Mouse (Mus musculus) ES-Bruce4 (cell line): ENCODE data around the gene Fam129c. TPM values are rescaled to one million over a fixed set of nuclear protein-coding genes. Genes with fewer than 3 reads are reported as not detected.

Experiments used
- H3K27ac ChIP-seq: 2 replicates; pipeline ENCODE4 v1.5.1; 2012; ENCODE audit warnings: low read length, inconsistent platforms; ENCODE audit not compliant: insufficient read depth
- H3K27me3 ChIP-seq: 2 replicates; pipeline ENCODE4 v1.6.1; 2012; ENCODE audit warnings: mild to moderate bottlenecking, low read length, inconsistent platforms; ENCODE audit not compliant: control insufficient read depth, poor library complexity, insufficient read depth, severe bottlenecking
- H3K36me3 ChIP-seq: 2 replicates; pipeline ENCODE4 v1.6.1; 2012; ENCODE audit warnings: inconsistent platforms, mild to moderate bottlenecking, low read length, moderate library complexity; ENCODE audit not compliant: control insufficient read depth, poor library complexity, insufficient read depth, severe bottlenecking
- H3K4me1 ChIP-seq: one replicate; pipeline ENCODE4 v1.8.1; 2011; ENCODE audit warnings: low read length; ENCODE audit not compliant: control insufficient read depth, insufficient read depth
- H3K4me3 ChIP-seq: 2 replicates; pipeline ENCODE4 v1.5.1; 2011; ENCODE audit warnings: low read depth, mild to moderate bottlenecking, low read length
- H3K9ac ChIP-seq: 2 replicates; pipeline ENCODE4 v1.6.1; 2012; ENCODE audit warnings: low read depth, mild to moderate bottlenecking, inconsistent platforms; ENCODE audit not compliant: poor library complexity, severe bottlenecking
- H3K9me3 ChIP-seq: replicated peaks from 2 replicates; pipeline ENCODE4 v1.6.1; 2012; ENCODE audit warnings: mild to moderate bottlenecking, low read length, inconsistent platforms; ENCODE audit not compliant: control insufficient read depth, poor library complexity, insufficient read depth, severe bottlenecking
- CTCF ChIP-seq: IDR thresholded peaks from one replicate; pipeline ENCODE4 v1.8.1; 2011; ENCODE audit warnings: low read depth, low read length
- EP300 ChIP-seq: IDR thresholded peaks from 2 replicates; pipeline ENCODE4 v1.6.1; 2011; ENCODE audit warnings: low read depth, low read length; ENCODE audit not compliant: insufficient read depth
- POLR2A ChIP-seq: IDR thresholded peaks from one replicate; pipeline ENCODE4 v1.8.1; 2011; ENCODE audit warnings: low read length; ENCODE audit not compliant: insufficient read depth
- polyA plus RNA-seq: library from polyadenylated mRNA; stranded (reverse); fragments of >200 nt; gene quantifications from 2 replicates; pipeline ENCODE4 v1.2.4, GENCODE M21; 2011; ENCODE audit warnings: low read depth; ENCODE audit not compliant: missing spikeins, insufficient read depth, insufficient read length

The Fam129c gene
- polyA plus RNA-seq, 1 experiment: 6.4 TPM

DNA sequence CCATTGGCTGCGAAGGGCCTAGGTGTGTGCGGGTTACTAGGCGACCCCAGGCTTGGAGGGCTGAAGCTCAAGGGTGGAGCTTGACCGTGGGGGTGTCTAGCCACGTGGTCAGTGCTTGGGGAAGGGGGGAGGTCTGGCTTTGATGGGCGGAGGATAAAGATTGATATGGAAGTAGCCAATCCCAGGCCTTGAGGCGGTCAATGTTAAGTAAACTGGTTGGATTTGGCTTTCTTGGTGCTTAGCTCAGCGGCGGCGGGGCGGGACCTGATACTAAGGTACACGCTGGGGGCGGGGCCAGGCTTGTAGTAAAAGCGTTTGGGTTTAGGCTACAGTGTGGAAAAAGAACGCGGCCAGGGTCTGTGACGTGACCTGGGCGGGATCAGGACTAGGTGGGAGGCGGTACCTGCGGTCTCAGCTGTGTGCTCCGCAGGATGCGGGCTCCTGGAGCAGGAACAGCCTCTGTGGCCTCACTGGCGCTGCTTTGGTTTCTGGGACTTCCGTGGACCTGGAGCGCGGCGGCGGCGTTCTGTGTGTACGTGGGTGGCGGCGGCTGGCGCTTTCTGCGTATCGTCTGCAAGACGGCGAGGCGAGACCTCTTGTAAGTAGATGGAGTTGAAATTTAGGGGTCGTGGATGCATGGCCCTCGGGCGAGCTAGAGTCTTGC is 27.0 kb upstream of the Fam129c start:
- H3K4me1 ChIP-seq: peaks cover 3% of the 10 kb centered on the region
- TF ChIP-seq CTCF (no peak), POLR2A (peak; percentile 31)
- H3K36me3 ChIP-seq: no peaks in the 10 kb centered on the region
- H3K9me3 ChIP-seq: no peaks in the 10 kb centered on the region
- peak overlapping the region; percentile 85 for H3K9ac ChIP-seq
- H3K4me3 ChIP-seq: peak overlapping the region; percentile 85
- no peaks in the 10 kb centered on the region for H3K27me3 ChIP-seq
- H3K27ac ChIP-seq: peak overlapping the region; percentile 41

DNA sequence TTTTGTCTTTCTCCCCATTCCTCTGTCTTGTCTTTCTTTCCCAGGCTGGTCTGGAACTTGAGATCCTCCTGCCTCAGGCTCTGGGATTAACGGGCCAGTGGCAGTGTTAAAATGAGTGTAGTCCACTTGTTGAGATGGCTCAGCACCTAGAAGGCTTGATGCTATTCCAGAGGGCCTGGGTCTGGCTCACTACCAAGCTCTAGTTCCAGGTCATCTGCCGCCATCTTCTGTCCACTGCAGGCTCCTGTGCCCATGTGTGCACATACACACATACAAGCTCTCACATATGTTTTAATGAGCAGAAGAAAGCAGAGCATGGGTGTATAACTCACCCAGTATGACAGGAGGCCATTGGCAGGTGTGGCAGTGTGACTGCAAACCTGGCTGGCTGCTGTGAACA is 25.4 kb upstream of the Fam129c start:
- Histone ChIP-seq H3K36me3 (no peaks in the 10 kb centered on the region), H3K4me3 (no peak overlapping the region), H3K4me1 (peaks cover 3% of the 10 kb centered on the region), H3K9ac (no peak overlapping the region), H3K9me3 (no peaks in the 10 kb centered on the region), H3K27me3 (no peaks in the 10 kb centered on the region), H3K27ac (no peak overlapping the region)
- no peak for TF ChIP-seq POLR2A
- TF ChIP-seq CTCF: no peak
- TF ChIP-seq EP300: no peak

DNA sequence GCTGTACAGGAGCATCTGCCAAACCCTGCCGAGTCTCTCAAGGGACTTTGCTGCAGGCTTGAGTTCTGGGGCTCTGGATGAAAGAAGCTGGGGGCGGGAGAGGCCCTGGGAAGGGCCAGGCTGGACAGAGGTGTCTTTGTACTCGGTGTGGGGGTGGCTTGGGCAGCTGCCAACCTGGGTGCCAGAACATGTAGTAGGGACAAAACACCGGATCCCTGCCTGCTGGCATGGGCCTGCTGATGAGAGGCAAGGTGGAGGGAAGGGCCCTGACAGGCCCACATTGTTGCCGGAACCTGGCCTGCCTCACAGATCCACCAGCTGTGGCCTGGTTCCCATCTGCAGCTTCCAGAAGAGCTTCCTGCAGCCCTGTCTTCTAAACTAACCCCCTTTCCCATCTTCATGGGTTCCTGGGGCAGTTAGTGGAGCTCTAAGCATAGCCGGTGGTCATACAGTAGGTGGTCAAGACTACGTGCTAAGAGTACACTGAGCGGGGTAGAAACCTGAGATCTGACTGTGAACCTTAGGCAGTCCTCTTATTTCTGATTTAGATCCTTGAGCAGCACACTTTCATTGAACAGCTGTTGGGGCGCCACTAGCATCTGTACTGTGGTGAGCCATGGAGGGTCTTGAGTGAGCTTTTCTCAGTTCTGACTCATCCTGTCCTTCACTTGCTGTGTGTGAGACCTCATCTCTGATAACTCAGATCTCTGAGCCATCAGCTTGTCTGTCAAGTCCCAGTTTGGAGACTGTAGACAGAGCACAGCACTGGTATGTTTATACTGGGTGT is 24.4 kb upstream of the Fam129c start:
- H3K27ac ChIP-seq: no peak overlapping the region
- H3K4me3 ChIP-seq: no peak overlapping the region
- H3K4me1 ChIP-seq: no peaks in the 10 kb centered on the region
- no peak for TF ChIP-seq CTCF
- no peak for TF ChIP-seq EP300
- no peak for TF ChIP-seq POLR2A
- H3K27me3 ChIP-seq: no peaks in the 10 kb centered on the region
- no peak overlapping the region for H3K9ac ChIP-seq
- no peaks in the 10 kb centered on the region for H3K36me3 ChIP-seq
- no peaks in the 10 kb centered on the region for H3K9me3 ChIP-seq

DNA sequence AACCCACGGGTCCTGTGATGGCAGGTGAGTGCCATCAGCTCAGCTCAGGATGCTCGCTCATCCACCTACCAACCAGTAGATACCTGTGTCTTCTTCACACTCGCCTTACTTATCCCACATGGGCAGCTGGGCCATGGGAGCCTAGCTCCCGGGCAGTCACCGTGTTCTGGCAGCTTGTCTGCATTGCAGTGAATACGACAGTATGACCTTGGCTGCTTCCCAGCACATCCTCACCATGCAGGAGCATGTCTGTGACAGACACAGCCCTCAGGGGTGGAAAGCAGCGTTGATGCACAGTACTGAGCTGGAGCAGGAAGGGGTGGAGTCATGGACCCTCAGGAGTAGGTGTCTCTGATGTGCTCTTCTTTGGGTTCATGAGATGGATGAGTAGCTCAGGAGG is 23.0 kb upstream of the Fam129c start:
- Histone ChIP-seq H3K9me3 (no peaks in the 10 kb centered on the region), H3K27ac (no peak overlapping the region), H3K27me3 (no peaks in the 10 kb centered on the region), H3K36me3 (no peaks in the 10 kb centered on the region), H3K4me1 (no peaks in the 10 kb centered on the region), H3K4me3 (no peak overlapping the region), H3K9ac (no peak overlapping the region)
- TF ChIP-seq EP300 (no peak), POLR2A (no peak), CTCF (no peak)

DNA sequence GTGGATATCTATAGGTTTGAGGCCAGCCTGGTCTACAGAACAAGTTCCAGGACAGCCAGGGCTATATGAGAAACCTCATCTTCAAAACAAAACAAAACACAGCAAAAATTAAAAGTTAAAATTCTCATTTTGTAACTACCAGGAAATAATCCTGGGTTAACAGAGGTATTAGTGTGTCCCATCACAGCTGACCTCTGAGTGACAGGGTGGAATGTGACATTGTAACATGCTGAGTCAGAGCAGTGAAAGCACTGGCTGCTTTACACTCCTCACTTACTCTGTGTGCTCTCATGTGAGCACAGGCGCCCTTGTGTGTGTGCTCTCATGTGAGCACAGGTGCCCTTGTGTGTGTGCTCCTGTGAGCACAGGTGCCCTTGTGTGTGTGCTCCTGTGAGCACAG is 22.4 kb upstream of the Fam129c start:
- H3K27me3 ChIP-seq: no peaks in the 10 kb centered on the region
- TF ChIP-seq POLR2A (no peak), CTCF (no peak), EP300 (no peak)
- no peak overlapping the region for H3K27ac ChIP-seq
- H3K4me3 ChIP-seq: no peak overlapping the region
- H3K36me3 ChIP-seq: no peaks in the 10 kb centered on the region
- no peaks in the 10 kb centered on the region for H3K4me1 ChIP-seq
- no peak overlapping the region for H3K9ac ChIP-seq
- H3K9me3 ChIP-seq: no peaks in the 10 kb centered on the region

DNA sequence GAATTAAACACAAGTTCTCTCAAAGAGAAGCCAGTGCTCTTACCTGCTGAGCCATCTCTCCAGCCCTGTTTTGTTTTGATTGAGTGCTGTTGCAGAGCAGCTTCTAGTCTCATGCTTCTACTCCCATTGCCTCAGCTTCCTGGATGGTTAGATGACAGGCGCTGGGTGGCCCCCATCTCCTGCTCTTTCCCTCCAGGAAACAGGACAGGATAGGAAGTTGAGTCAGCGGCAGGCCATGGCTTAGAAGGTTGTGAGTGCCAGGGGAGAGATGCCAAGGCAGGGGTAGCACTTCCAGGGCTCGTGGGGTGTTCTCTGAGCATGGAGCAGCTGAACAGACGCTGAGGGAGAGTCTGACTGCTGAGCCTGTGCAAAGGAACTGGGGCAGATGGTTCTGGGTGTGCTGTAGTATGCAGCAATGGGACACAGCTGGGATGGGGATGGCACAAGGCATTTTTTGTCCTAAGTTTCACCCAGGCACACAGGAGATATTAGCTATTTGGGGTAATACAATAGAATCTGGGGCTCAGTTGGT is 19.5 kb upstream of the Fam129c start:
- Histone ChIP-seq H3K36me3 (no peaks in the 10 kb centered on the region), H3K27ac (no peak overlapping the region), H3K9me3 (no peaks in the 10 kb centered on the region), H3K27me3 (no peaks in the 10 kb centered on the region), H3K4me1 (peaks cover 2% of the 10 kb centered on the region), H3K9ac (no peak overlapping the region), H3K4me3 (no peak overlapping the region)
- TF ChIP-seq CTCF (no peak), EP300 (no peak), POLR2A (no peak)
